Mouse (Mus musculus): ENCODE results near the gene Dalrd3. TPM values are rescaled to one million over a fixed set of nuclear protein-coding genes. Genes with fewer than 3 reads are reported as not detected.

The Dalrd3 gene
- total and polyA plus RNA-seq, 2 experiments from 2014 or later: 99.6 to 261 TPM

- Histone ChIP-seq H3K27me3 (ENCODE audit: insufficient read depth, low read length) (no peaks in the 10 kb centered on the region), H3K4me3 (ENCODE audit: low read depth, low read length) (no peak overlapping the region), H3K27ac (ENCODE audit: low read depth, low read length) (no peak overlapping the region), H3K9ac (no peak overlapping the region), H3K4me2 (ENCODE audit: low read depth) (no peak overlapping the region), H3K36me3 (ENCODE audit: insufficient read depth) (peaks cover 69% of the 10 kb centered on the region), H3K4me1 (ENCODE audit: insufficient read depth) (no peaks in the 10 kb centered on the region), H3K9me3 (ENCODE audit: low read length) (no peaks in the 10 kb centered on the region)
- WGBS: 91% methylated on average over 3 of the region's 3 CpGs
- ATAC-seq (no peak), DNase-seq (no peak)
- TF ChIP-seq CTCF (IDR thresholded peaks at IDR 0.05; ENCODE audit: low read depth): no peak
Measured at GRCm38 (mm10) chr9:108545986-108546385, 23.7 kb upstream of the Dalrd3 start.

- H3K9ac ChIP-seq: no peak overlapping the region
- H3K4me1 ChIP-seq (ENCODE audit: insufficient read depth): no peaks in the 10 kb centered on the region
- no peak for TF ChIP-seq CTCF (IDR thresholded peaks at IDR 0.05; ENCODE audit: low read depth)
- no peaks in the 10 kb centered on the region for H3K27me3 ChIP-seq (ENCODE audit: insufficient read depth, low read length)
- no peak overlapping the region for H3K27ac ChIP-seq (ENCODE audit: low read depth, low read length)
- DNase-seq: no peak
- peaks cover 64% of the 10 kb centered on the region for H3K36me3 ChIP-seq (ENCODE audit: insufficient read depth)
- no peak overlapping the region for H3K4me3 ChIP-seq (ENCODE audit: low read depth, low read length)
- no peak for ATAC-seq
- no peaks in the 10 kb centered on the region for H3K9me3 ChIP-seq (ENCODE audit: low read length)
- WGBS: 95% methylated on average over 1 of the region's 1 CpGs
- no peak overlapping the region for H3K4me2 ChIP-seq (ENCODE audit: low read depth)
Measured at GRCm38 (mm10) chr9:108546875-108547274, 22.8 kb upstream of the Dalrd3 start.

- 91% methylated on average over 4 of the region's 4 CpGs for WGBS
- H3K9ac ChIP-seq: no peak overlapping the region
- no peaks in the 10 kb centered on the region for H3K9me3 ChIP-seq (ENCODE audit: low read length)
- no peaks in the 10 kb centered on the region for H3K27me3 ChIP-seq (ENCODE audit: insufficient read depth, low read length)
- no peak overlapping the region for H3K4me2 ChIP-seq (ENCODE audit: low read depth)
- no peak for TF ChIP-seq CTCF (IDR thresholded peaks at IDR 0.05; ENCODE audit: low read depth)
- no peak overlapping the region for H3K27ac ChIP-seq (ENCODE audit: low read depth, low read length)
- no peak overlapping the region for H3K4me3 ChIP-seq (ENCODE audit: low read depth, low read length)
- H3K4me1 ChIP-seq (ENCODE audit: insufficient read depth): peaks cover 6% of the 10 kb centered on the region
- peaks cover 66% of the 10 kb centered on the region for H3K36me3 ChIP-seq (ENCODE audit: insufficient read depth)
- no peak for ATAC-seq
- no peak for DNase-seq
Measured at GRCm38 (mm10) chr9:108559169-108559568, 10.5 kb upstream of the Dalrd3 start.

- peaks cover 71% of the 10 kb centered on the region for H3K36me3 ChIP-seq (ENCODE audit: insufficient read depth)
- peak within 1 kb of the TSS; percentile 56 for H3K4me3 ChIP-seq (ENCODE audit: low read depth, low read length)
- H3K27ac ChIP-seq (ENCODE audit: low read depth, low read length): peak within 1 kb of the TSS; percentile 74
- ATAC-seq (peak; percentile 100), DNase-seq (peak; percentile 98)
- peak within 1 kb of the TSS; percentile 71 for H3K9ac ChIP-seq
- H3K27me3 ChIP-seq (ENCODE audit: insufficient read depth, low read length): no peaks in the 10 kb centered on the region
- peak within 1 kb of the TSS; percentile 68 for H3K4me2 ChIP-seq (ENCODE audit: low read depth)
- H3K4me1 ChIP-seq (ENCODE audit: insufficient read depth): peaks cover 6% of the 10 kb centered on the region
- 2% methylated on average over 50 of the region's 53 CpGs for WGBS
- peak; percentile 32 for TF ChIP-seq CTCF (IDR thresholded peaks at IDR 0.05; ENCODE audit: low read depth)
- H3K9me3 ChIP-seq (ENCODE audit: low read length): no peaks in the 10 kb centered on the region
Measured at GRCm38 (mm10) chr9:108560227-108560841, 9.4 kb upstream of the Dalrd3 start, which contains the start of gene Impdh2. Gene Impdh2, plus strand, starts transcription at chr9:108560286.

- DNase-seq (no peak), ATAC-seq (no peak)
- H3K9me3 ChIP-seq (ENCODE audit: low read length): no peaks in the 10 kb centered on the region
- H3K36me3 ChIP-seq (ENCODE audit: insufficient read depth): peaks cover 51% of the 10 kb centered on the region
- TF ChIP-seq CTCF (IDR thresholded peaks at IDR 0.05; ENCODE audit: low read depth): no peak
- H3K4me3 ChIP-seq (ENCODE audit: low read depth, low read length): no peak overlapping the region
- H3K27me3 ChIP-seq (ENCODE audit: insufficient read depth, low read length): no peaks in the 10 kb centered on the region
- no peak overlapping the region for H3K9ac ChIP-seq
- no peak overlapping the region for H3K27ac ChIP-seq (ENCODE audit: low read depth, low read length)
- WGBS: 94% methylated on average over 8 of the region's 8 CpGs
- H3K4me2 ChIP-seq (ENCODE audit: low read depth): no peak overlapping the region
- peaks cover 18% of the 10 kb centered on the region for H3K4me1 ChIP-seq (ENCODE audit: insufficient read depth)
Measured at GRCm38 (mm10) chr9:108563671-108564070, 6.0 kb upstream of the Dalrd3 start.

- no peak for ATAC-seq
- peaks cover 46% of the 10 kb centered on the region for H3K36me3 ChIP-seq (ENCODE audit: insufficient read depth)
- no peak overlapping the region for H3K27ac ChIP-seq (ENCODE audit: low read depth, low read length)
- H3K4me3 ChIP-seq (ENCODE audit: low read depth, low read length): no peak overlapping the region
- 85% methylated on average over 7 of the region's 7 CpGs for WGBS
- H3K9ac ChIP-seq: no peak overlapping the region
- no peak overlapping the region for H3K4me2 ChIP-seq (ENCODE audit: low read depth)
- H3K4me1 ChIP-seq (ENCODE audit: insufficient read depth): peaks cover 18% of the 10 kb centered on the region
- TF ChIP-seq CTCF (IDR thresholded peaks at IDR 0.05; ENCODE audit: low read depth): no peak
- no peak for DNase-seq
- H3K27me3 ChIP-seq (ENCODE audit: insufficient read depth, low read length): no peaks in the 10 kb centered on the region
- no peaks in the 10 kb centered on the region for H3K9me3 ChIP-seq (ENCODE audit: low read length)
Measured at GRCm38 (mm10) chr9:108564131-108564530, 5.6 kb upstream of the Dalrd3 start.

GRCm38 (mm10) chr9:108565881-108566814, 3.5 kb upstream of the Dalrd3 start:
- peak overlapping the region; percentile 90 for H3K4me2 ChIP-seq (ENCODE audit: low read depth)
- H3K27me3 ChIP-seq (ENCODE audit: insufficient read depth, low read length): no peaks in the 10 kb centered on the region
- peaks cover 23% of the 10 kb centered on the region for H3K4me1 ChIP-seq (ENCODE audit: insufficient read depth)
- H3K9ac ChIP-seq: peak overlapping the region; percentile 83
- H3K36me3 ChIP-seq (ENCODE audit: insufficient read depth): peaks cover 41% of the 10 kb centered on the region
- peak overlapping the region; percentile 77 for H3K4me3 ChIP-seq (ENCODE audit: low read depth, low read length)
- DNase-seq (peak; percentile 38), ATAC-seq (no peak)
- peak overlapping the region; percentile 98 for H3K27ac ChIP-seq (ENCODE audit: low read depth, low read length)
- no peak for TF ChIP-seq CTCF (IDR thresholded peaks at IDR 0.05; ENCODE audit: low read depth)
- no peaks in the 10 kb centered on the region for H3K9me3 ChIP-seq (ENCODE audit: low read length)
- 10% methylated on average over 35 of the region's 35 CpGs for WGBS

All from forebrain, postnatal 0 days (tissue).